Mouse (Mus musculus): ENCODE measurements around the gene Maff.

Gene Maff

DNA sequence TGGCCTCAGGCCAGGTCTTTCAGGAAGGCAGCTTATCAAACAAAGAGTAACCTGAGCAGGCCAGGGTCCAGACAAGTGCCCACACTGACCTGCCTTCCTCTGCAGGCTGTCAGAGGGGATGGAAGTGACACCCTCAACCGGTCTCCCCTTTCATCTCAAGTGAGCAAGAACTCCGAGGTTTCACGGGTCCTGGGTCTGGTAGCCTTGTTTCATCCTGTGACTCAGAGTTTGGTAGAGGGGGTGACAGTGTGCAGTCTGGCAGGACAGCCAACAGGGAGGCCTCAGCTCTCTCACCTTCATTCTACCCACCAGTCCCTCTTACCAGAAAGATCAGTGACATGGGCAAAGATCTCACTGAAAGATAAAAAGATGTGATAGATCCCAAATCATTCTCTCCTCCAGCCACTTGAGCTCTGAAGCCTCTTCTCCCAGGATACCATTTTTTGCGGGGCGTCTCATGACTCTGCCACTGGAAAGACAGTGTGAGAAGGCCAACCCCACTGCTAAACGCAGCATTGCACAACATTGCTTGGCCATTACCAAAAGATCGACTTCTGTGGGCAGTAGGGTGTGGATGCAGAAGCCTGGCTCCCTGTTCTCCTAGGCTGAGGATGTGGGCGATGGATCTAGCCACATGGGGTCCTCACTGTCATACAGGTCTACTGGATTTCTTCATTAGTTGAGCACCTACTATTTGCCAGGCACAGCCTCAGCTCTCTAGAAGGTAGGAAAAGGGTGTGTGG lies at the start of gene Maff:
Gene Maff (plus strand): TSS at position 571 of the 743 bp plus-strand sequence.
- in situ Hi-C loops (cut with MboI, MseI), result no loop called here

DNA sequence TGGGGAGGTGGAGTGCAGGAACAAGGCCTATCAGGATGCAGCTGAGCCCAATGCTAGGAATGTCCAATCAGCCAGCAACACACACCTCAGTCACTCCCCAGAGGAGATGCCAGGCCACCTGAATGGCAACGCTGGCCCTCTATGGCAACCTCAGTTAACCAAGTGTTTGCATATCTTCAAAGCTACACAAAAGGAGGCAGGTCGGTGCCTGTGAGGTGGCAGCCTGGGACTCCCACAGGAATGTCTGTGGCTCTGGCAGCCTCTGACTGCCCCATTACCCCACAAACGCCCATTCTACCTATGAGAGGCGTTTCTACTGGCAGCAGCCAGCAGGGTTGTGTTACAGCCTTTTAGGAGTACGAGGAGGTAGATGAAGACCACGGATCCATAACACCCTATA lies 47.9 kb upstream of the Maff start:
- in situ Hi-C loops (cut with MboI, MseI), result no loop called here

DNA sequence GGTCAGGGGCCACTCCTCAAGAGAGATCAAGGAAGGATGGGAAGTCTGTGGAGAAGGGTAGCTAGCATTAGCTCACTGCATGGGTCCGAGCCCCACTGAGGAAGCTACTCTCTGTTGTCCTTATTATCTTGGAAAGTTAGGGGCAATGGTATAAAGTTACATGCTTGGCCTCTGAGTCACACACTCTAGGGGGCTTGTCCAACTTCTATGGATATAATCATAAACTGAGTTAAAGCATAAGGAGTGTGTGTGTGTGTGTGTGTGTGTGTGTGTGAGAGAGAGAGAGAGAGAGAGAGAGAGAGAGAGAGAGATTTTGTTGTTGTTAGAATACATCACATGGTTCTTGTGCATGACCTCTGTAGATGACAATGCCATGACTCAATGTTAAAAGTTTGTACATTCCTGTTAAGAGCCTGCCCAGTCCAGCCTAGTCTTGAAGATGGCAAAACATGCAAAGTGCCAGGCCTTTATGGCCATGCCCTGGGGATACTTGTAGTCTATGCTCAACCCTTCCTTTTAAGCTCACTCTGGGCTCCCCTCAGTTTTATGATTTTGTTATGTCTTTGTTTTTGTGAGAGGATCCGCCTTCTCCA lies 46.8 kb upstream of the Maff start:
- in situ Hi-C loops (cut with MboI, MseI), result no loop called here

DNA sequence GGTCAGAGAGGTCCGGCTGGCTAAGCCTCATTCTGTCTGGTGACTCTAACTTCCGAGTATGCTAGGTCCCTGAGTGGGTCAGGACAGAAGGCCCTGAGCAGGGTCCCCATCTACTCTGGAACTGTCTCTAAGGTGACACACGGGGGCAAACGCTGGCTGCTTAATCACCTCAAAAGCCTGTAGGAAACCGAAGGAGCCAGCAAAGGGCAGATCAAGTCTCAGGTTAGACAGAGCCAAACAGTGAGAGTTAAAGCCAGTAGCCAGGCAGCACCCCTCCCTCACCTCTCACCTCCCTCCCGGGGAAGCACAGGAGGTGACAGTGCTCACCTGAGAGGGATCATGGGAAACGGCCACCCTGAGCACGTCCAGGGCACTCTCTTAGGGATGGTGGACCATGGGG lies 42.7 kb upstream of the Maff start:
- in situ Hi-C loops (cut with MboI, MseI), result no loop called here

DNA sequence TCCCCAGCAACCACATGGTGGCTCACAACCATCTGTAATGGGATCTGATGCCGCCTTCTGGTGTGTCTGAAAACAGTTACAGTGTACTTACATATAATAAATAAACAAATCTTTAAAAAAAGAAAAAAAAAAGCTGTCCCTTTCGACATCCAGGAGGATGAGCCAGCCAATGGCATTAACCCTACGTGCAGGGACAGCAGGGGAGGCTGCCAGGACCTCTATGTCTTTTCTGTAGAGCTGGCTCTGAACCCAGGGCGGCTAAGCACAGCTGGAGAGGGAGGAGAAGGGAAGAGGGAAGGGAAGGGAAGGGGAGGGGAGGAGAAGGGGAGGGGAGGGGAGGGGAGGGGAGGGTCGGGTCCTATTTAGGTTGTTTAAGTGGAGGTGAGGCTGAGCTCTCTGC lies 41.6 kb upstream of the Maff start:
- in situ Hi-C loops (cut with MboI, MseI), result no loop called here

DNA sequence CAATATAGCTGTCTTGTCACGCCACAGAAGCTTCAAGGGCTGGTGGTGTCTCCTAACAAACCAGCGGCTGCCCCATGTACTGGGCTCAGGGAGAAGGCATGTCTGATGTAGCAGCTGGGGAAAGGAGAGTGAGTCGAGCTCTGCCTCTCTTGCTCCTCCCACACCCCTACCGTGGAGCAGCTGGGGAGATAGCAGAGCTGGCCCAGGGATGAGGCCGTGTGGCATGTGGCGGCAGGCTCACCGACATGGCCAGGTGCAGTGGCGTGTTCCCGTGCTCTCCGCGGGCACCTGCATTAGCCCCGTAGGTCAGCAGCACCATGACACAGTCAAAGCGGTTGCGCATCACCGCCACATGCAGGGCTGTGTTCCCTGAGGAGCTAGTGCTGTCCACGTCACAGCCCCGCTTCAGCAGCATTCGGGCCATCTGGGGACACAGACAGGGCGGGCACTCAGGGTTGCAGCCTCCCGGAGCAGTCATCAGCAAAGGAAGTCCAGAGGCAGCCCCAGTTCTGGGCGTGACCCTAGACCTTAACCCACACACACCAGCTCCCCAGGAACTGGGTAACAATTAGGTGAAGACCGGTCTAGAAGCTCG lies 40.3 kb upstream of the Maff start:
- in situ Hi-C loops (cut with MboI, MseI), result no loop called here

DNA sequence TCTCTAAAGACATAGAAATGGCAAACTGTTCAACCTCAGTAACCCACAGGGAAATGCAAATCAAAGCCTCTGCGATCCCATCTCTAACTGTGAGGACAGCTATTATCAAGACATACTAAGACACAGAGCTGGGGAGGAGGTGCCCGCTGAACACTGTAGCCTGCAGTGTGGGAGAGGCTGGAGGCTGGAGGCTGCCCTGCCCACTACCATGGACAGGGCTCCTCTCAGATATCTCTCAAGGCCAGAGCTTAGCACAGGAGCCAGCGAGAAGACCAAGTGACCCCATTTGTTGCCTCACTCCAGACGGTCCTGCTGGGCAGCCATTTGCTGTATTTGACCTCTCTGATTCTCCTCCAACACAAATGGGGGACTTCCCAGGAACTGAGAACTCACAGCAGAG lies 38.6 kb upstream of the Maff start:
- in situ Hi-C loops (cut with MboI, MseI), result no loop called here

DNA sequence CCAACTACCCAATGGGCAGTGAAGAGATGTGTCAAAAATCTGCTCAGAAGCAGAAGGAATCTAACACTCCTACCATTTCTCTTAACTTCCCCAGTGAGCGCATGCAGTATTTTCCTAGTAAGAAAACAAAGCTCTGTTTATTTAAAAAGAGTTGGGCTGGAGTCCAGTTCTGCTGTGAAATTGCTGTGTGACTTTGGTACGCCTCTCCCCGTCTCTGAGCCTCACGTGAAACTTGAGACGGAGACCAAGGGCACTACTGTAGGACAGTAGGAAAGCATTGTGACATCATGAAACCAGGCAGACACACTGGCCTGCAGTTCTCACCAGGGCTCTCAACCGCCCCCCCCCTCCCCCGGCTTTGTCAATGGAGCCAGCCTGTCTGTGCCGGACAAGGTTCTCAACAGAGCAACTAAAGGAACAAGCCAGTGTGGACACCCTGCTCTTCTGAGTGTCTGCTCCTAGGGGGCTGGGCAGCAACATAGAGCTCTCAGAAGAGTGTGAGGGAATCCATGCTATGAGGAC lies 32.5 kb upstream of the Maff start:
- in situ Hi-C loops (cut with MboI, MseI), result no loop called here

DNA sequence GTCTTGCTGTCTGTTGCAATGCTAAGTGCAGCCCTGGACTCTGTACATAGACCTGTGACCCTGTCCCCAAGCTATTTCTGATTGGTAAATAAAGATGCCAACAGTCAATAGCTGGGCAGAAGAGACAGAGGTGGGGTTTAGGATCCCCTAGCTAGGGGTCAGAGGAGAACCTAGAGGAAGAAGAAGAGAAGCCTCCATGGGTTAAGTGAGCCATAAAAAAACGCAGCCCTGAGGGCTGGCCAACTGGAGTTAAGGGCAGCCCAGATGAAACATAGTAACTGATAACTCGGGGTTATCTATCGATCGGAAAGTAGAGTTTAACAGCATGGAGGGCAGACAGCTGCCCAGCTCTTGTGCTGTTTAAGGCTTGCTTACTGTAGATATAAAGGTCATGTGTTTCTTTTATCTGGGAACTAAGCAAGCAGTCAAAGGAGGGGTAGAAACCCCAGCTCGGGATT lies 24.7 kb upstream of the Maff start:
- in situ Hi-C loops (cut with MboI, MseI), result no loop called here

DNA sequence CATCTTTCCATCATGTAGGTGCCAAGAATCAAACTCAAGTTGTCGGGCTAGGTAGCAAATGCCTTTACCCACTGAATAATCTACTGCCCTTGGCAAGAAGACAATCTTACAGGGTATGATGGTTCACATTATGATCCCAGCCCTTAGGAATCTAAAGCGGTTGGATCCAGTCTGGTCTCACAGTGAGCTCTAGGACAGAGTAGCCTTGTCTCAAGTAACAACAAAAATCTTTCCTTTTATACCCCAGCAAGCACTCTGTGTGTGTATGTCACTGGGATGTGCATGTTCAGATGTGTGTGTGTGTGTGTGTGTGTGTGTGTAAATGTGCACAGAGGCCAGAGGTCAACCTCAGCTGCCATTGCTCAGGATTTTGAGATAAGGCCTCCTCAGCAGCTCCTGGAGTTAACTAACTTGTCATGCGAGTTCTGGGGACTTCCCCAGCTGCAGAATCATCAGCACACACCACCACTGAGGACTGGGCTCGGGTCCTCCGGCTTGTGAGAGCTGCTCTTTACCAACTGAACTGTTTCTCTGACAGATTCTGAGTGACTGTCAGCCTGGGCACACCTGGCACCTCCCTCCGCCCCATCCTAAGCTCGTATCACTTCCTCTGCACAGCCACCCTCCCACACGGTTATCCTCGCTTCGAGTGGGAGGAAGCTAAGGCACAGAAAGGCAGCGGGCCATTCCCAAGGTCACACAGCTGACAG lies 24.0 kb upstream of the Maff start:
- in situ Hi-C loops (cut with MboI, MseI), result no loop called here

DNA sequence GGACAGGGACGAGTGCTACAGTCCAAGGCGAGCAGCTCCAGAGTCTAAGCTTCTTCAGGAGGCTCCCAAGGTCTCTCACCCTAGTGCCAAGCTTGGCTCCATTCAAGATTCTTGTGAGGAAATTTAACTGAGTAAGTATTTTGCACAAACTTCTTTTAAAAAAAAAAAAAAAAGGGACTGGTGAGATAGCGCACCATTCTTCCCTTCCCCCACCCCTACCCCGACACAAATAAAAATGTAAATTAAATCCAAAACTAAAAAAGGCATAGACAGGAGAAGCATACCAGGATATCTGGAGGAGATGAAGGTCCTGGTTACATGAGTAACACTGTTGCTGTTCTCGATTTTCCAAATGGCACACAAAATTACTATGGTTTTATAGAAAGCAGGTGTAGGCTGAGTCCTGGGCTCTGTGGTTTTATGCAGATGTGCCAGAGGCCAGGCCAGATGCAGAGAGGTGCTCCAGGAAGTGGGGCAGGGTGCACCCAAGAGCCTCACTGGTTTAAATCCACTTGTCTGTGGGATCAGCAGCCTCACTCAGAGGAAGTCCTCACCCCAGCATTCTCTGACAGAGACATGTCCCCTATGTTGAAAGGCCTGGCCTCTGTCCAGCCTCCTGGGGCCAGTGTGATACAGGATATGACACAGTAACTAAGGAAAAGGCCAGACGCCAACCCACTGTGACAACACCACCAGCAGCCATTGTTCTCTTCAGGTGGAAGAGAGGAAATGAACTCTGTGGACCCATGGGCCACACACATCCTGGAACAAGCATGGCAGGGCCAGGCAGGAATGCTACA lies 23.2 kb upstream of the Maff start:
- in situ Hi-C loops (cut with MboI, MseI), result no loop called here

DNA sequence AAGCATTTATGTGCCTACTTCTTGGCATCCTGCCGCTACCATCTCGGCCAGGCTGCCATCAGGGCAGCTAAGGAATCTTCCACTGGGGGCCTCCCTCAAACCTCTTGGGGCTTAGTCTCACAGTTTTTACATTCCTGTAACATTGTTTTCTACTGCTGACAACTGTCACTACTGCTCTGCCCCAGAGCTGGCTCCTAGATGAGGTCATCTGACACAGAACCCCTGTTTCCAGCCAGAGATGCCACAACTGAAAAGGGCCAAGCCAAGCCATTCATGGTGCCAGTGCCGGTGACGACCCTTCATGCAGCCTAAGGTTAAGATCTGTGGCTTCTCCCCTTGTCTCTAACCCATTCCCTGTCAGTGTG lies 22.6 kb upstream of the Maff start:
- in situ Hi-C loops (cut with MboI, MseI), result no loop called here

DNA sequence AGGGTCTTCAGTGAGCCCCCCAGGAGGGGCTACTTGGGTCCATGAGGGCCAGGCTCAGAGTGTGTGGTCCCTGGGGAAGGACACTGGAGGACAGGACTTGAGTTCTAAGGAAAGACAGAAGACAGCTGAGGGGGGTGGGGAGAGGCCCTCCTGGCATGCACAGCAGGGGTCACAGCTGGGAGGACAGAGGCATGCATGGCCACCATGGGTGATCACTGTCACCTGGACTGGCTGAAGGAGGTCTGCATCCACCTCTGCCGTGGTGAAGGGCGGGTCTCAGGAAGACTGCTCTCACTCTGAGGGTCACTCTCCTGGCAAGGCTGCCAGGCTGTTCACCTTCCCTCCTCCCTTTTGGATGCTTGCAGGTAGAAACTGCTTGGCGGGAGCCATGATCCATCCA lies 22.0 kb upstream of the Maff start:
- in situ Hi-C loops (cut with MboI, MseI), result no loop called here

DNA sequence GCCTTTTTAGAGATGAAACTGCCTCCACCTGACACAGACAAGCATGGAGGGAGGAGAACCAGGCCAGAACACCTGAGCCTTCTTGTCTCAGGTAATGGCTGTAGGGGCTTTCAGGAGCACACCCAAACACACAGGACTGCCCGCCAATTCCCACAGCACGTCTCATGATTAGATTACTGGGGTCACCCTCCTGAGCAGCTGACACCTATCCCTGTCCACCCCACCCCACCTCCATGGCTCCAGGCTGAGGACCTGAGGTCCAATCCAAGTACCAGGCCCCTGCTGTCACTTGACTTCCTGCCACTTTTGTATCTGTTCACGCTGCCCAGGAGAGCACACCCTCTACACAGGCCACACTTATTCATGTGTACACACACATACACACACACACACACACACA lies 20.7 kb upstream of the Maff start:
- in situ Hi-C loops (cut with MboI, MseI), result no loop called here

DNA sequence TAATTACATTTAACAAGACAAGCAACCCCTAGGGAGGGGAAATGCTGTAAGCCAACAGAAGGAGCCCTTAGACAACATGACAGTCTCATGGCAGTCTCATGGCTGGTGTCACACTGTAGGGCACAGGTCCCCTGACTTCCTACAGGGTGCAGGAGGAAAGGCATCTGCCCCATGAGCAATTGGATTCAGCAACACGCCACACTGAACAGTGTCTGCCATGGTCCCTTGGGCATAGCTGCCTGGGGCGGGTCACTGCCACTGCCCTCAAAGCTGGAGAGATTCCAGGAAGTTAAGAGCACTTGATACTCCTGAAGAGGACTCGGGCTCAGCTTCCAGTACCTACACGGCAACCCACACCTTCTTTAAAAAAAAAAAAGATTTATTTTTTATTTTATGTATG lies 20.2 kb upstream of the Maff start:
- in situ Hi-C loops (cut with MboI, MseI), result no loop called here

DNA sequence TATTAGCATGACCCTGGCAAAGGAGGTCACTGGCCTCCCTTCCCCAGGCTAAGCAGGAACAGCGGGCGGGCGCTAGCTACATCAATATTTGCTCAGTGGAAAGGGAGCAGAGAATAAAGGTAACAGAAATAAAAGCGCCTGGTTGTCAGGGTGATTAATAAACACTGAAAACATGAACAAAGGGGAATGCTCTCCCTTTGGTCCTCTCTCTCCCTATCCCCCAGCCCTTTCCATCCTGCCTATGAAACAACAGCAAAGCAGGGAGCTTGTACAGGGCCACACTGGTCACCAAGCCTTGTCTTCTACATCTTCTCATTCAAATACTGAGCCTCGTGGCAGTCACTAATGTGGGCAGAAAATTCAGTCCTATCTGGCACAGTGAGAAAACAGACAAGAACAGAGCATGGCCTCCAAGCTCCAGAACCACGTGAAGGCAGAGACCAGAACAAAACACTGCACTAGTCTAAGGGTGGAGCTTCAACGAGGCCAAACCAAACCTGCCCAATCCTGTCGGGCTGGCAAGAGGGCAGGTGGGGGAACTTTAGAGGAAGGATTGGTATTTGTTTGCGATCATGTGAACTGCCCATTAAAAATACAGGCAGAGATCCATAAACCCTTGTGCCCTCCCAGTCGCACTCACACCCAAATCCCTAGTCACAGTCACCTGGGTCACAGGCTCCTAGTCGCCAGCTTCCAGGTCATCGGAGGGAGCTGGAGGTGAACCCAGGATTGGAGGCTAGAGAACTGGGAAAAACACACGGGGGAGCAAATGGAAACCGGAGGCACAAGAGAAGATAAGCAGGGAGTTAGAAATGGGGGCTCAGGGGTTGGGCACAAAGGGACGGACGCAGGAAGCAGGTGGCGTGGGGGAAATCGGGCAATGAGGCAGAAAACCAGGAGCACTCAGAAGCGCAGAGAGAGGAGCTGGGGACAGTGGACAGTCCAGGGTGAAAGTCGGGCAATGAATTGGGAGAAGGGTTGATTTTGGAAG lies 19.2 kb upstream of the Maff start:
- in situ Hi-C loops (cut with MboI, MseI), result no loop called here

DNA sequence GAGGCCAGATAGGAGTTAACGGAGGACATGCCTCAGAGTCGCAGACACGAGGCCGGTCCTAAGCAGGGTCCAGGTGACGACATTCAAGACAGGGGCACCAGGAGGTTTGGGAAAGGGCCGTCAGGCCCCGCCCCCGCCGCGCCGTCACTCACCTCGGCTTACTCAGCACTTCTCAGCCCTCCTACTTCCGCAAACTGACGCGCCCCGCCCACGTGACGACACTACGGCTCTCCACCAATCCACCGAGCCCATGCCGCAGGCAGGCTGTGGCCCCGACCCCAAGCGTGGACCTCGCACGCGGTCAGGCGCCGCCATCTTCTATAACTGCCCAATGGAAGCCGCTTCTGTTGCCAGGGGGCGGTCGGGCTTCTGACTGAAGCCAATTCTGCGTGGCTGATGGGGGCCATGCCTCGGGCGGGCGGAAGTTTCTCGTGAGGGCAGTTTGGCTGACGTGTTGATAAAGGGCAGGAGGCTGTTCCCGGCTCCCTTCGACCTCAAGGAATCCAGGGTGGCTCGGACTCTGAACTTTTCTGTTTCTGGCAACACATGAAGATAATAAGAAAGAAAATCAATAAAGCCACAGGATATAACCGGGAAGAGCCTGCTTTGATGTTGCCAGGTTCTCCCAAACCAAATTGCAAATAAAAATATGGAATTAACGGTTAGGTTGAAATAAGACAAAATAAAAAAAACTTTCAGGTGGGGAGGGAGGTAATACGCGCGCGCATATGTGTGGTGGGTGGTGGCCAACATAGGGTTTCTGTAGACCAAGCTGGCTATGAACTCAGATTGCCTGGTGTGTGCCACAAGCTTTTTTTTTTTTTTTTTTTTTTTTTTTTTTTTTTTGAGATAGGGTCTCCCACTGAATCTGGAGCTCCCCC lies 18.1 kb upstream of the Maff start, which contains the start of gene Pla2g6:
Gene Pla2g6 (minus strand): TSS at position 333 of the 881 bp plus-strand sequence.
- in situ Hi-C loops (cut with MboI, MseI), result no loop called here

DNA sequence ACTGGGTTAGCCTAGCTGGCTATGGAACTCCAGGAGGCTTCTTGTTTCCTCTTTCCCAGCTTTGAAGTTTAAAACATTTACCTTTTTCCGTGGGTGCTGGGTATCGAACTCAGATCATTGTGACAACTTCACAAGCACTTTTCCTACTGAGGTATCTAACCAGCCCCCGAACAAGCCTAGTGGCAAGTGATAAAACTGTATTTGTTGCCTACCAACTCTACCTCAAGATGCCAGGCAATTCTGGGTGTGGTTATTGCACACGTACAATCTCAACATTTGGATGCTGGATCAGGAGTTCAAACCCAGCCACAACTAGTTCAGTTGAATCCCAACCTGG lies 17.5 kb upstream of the Maff start:
- in situ Hi-C loops (cut with MboI, MseI), result no loop called here

DNA sequence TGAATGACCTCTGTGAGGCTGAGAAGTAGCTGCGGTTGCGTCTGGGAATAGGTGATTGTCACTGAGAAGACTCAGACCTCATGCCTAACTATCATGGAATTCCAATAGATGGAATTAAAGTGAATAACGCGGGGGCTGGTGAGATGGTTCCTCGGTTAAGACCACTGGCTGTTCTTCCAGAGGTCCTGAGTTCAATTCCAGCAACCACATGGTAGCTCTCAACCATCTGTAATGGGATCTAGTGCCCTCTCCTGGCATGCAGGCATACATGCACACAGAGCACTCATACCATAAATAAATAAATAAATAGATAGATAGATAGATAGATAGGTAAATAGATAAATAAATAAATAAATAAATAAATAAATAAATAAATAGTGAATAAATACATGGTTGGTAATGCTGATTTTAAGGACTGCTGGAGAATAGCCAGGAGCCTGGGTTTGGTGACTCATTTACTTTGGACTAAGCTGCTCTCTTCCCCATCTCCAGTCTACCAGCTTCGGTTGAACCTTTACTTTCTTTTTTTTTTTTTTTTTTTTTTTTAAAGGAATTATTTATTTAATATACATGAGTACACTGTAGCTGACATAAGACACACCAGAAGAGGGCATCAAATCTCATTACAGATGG lies 17.0 kb upstream of the Maff start:
- in situ Hi-C loops (cut with MboI, MseI), result no loop called here

Data from regulatory T cell (primary cell).